Mouse (Mus musculus) WW6 (cell line): Measurements from ENCODE around the gene Lrrc36.

Experiments
- DNase-seq: peaks from one replicate; pipeline ENCODE4 v3.0.0-alpha.2; 2013; ENCODE audit warnings: low read depth, low spot score

Gene Lrrc36

DNA sequence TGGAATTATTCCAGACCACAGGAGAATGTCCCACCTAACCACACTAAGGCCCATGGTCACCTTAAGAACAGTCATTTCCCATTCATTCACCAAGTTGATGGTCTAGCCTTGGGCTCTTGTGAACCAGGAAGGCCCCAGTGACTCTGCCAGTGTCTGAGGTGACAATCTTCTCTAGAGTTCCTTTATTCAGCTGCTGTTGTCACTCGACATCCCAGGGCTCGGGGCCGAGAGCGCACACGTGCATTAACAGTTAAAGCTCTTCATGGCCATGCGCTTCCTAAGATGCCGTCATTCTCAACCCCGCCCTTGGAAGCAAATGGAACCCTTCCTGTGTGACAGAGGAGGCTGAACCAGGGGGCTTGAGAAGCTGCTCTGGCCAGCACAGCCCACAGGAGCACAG, 68.8 kb downstream of the Lrrc36 start:
- no peak for DNase-seq

DNA sequence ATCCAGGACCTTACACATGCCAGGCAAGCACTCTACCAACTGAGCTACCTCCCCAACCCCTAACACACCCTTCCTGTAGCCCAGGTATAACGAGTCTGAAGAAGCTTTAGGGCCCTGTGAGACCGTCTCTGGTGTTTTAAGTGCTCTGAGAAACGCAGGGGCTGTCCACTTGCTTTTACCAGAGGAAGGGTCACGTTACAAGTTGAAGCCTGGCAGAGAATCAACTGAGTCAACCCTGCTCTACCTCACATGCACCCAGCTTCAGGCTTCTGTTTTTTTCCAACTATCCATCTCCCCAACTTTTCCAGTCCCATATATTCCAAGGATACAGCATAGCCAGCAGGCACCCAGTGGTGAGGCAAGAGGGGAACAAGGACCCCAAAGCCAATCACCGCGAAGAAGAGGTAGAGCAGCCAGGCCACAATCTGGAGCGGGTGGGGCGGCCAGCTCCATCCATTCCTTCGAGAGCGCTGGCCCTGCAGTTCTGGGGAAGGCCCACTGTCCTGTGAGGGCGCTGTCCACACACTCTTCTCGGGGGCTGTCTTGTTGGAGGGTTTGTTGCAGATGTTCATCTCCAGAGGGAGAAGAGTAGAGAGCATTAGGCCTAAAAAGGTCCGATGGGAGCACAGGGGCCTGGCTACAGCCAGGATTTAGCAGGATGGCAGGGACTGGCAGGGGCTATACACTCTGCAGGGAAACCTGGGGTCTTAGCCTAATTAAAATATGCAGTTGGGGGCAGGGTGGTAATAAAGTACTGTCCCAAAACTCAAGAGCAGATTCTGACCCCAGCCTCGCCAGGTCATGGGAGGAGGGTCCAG, 70.0 kb downstream of the Lrrc36 start:
- no peak for DNase-seq

DNA sequence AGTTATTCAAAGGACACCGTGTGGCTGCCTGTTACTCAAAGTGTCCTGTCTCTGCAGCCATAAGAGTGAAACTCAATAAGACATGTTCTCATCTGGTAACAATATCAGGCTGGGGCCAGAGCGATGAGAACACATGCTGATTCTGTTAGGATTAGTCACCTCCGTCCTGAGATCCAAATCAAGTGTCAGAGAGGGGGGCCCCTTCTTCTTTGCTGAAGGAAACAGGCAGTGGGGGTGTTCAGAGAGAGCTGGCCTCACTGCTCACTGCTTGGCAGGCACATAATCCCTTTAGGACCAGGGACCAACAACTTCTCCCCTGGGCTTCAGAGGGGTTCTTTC, 70.6 kb downstream of the Lrrc36 start:
- DNase-seq = no peak

DNA sequence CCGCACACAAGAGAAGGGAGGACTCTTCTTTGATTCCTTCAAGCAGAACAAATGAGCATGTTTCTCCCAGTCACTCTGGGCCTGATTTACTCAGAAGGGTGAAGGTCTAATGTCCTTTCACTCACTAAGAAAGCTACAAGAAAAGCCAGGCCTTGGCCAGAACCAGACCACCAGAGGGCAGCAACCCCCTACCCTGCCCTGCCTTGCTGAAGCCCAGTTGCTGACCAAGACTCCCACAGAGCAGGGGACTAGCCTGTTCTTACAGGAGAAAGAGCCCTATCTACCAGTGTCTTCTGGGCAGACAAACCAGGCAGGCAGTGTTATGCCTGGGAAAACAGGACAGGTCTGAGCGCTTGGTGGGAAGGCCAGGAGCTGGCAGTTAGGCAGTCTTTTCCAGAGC, 71.0 kb downstream of the Lrrc36 start:
- no peak for DNase-seq

DNA sequence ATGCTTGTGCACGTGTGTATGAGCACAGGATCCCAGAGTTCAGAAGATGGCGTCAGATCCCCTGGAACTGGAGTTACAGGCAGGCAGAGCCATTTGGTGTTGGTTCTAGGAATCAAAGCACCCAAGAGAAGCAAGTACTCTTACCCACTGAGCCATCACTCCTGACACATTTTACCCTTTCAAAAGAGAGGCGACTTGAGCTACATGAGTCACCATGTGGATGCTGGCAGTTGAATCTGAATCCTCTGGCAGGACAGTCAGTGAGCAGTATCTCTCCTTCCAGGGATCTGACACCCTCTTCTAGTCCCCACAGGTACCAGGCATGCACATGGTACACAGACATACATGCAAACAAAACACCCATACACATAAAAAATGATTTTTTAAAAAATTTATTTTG, 74.7 kb downstream of the Lrrc36 start:
- DNase-seq = no peak

DNA sequence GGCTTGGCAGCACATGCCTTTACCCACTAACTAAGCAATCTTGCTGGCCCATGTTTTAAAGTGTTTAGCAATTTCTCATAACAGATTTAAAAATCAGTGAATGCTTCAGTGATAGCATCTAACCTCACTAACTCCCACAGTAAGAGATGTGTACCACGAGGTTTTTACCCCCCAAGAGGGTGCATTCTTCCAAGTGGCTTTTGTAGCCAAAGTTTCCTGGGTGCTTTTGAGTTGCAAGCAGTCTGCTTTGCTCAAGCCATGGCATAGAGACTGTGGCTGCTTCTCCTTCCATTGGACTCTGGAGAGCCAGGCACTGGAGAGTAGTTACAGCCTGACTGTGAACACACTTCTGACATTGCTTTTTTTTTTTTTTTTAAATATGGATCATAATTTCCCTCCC, 75.9 kb downstream of the Lrrc36 start:
- DNase-seq = no peak

DNA sequence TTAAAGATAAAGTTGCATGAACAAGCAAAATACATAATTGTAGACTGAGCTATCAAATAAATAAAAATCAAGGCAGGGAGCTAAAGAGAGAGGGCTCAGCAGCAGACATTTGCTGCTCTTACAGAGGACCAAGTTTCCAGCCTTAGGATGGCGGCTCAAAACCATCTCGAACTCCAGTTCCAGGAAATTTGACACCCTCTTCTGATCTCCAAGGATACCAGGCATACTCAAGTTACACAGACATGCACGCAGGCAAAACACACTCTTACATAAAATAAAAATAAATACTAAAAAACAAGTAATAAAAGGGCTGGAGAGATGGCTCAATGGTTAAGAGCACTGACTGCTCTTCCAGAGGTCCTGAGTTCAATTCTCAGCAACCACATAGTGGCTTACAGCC, 80.1 kb downstream of the Lrrc36 start:
- no peak for DNase-seq

DNA sequence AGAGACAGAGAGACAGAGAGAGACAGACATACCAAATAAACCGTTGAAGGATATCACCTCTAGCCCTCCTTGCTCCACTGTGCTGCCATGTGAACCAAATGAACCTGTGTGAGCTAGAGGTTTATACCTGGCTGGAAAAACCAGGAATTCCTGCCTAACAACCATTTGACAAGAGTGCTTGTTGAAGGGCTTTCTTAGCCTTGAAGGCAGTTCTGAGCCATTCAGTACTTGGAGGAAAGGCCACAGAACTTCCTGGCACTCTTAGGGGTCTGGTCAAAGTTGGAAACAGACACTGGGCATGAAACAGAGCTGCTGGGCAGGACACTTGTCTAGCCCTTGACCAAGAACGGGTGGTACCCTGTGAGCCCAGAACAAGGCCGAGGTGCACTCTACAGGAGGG, 81.2 kb downstream of the Lrrc36 start:
- no peak for DNase-seq

DNA sequence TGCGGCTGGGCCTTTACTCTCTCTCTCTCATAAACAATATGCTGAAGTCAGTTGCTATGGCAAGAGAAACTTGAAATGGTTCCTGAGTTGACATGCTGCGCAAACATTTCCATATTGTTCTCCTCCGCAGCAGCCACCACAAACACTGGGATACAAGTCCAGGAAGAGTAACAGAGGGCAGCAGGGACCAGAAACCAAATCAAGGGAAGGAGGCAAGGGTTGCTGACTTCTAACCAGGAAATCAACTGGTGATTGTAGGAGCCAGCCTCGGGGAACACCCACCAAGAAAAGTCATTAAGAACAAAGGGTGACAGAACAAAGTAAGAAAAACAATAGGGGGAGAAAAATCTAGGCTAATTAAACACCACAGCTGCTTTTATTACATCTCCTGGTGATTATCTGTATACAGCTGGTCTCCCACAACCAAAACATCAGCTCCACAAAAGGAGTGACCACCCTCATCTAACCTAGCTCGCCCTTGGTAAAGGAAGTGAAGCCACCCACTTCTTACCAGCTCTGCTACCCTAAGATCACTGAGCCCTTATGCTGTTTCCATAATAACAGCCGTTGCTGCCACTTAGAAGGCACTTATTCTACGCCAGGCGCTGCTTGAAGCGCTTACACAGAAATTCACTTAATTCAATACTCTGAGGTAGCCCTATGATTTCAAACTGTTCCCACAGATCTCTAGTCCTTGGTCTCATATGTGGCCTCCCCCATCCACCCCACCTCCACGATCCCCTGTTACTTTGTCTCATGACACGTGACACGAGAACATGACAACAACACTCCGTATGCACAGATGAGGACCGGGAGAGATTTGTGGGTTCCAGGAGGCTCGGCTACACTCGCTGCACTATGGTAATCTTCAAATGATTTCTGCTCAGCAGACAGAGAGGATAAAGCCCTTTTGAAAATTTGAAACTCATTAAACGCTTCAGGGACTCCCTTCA, 82.3 kb downstream of the Lrrc36 start:
- no peak for DNase-seq

DNA sequence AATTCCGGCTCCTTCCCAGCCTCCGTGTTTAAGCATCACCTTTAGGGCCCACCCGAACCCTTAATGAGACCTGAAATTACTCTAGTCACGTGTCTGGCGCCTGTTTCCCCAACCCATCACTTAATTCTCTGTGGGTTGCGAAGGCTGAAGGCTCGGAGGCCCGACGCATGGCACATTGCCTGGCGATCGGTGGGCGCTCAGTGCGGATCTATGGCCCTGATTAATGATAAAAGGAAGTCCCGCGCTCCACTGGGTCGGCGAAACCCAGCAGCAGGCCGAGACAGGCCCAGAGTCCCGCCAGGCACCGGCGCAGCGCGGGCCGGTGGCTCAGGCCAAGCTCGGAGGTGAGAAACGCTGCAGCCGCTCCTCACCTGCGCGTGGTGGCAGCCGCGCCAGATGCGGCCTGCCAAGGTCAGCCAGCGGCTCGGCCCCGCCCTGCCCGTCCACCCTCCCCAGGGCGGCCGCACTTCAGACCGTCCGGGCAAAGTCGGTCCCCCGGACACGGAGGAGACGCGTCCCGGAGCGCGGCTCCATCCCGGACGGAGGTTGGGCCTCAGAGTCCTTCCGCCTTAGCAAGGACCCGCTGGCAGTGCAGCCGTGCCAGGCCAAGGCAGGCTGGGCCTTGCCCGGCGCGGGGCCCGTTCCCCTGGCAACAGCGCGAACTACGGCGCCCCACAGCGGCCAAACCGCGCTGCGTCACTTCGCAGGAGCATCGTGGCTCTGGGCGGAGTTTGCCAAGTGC, 83.2 kb downstream of the Lrrc36 start, which contains the start of gene Zdhhc1:
Gene Zdhhc1, minus strand, starts transcription at position 464 of the 742 bp plus-strand sequence.
- no peak for DNase-seq

DNA sequence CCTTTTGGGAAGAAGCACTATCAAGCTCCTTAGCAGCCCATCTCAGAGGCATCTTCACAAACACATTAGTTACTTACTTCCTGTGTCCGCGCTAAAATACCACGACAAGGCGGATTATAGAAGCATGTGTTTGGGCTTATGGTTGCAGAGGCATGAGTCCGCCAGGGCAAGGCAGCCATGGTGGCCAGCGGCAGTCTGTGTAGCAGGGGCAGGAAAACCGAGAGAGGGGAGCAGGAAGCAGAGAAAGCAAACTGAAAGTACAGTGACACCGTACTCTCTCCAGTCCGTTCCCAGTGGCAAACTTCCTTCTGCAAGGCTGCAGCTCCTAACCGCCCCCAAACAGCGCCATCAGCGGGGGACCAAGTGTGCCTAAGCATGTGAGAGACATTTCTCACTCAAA, 86.4 kb downstream of the Lrrc36 start:
- DNase-seq = no peak

DNA sequence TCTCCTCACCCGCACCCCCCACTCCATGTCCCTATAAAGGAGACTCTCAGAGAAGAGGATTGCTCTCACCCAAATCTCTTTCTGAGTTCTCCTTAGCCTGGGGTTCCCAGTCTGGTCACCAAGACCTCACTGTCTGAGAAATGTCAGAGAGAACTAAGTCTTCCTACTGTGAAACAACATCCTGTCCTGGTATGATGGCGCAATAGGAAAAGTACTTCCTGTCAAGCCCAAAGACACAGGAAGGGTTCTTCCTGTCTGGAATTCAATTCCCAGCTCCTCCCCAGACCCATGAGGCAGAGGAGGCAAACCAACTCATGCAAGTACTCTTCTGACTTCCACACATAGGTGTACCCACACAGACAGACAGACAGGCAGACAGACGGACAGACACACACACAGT, 91.2 kb downstream of the Lrrc36 start:
- no peak for DNase-seq

DNA sequence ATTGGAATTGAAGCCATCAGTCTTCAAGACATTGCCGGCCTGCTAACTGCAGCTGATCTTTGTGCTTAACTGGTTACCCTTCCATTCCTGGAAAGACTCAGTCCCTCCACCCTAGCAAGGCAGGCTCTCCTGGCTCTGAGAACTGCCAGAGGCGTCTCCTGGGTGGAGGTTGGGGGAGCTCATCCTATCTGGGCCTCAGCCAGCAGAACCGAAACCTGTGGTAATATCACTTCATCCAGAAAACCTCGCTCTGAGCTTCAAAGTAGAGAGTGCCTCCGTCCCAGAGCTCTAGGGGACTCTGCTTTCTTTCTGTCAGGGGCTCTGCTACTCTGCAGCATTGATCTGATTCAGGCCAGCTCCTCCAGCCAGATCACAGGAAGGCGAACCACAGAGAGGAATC, 93.6 kb downstream of the Lrrc36 start:
- no peak for DNase-seq

DNA sequence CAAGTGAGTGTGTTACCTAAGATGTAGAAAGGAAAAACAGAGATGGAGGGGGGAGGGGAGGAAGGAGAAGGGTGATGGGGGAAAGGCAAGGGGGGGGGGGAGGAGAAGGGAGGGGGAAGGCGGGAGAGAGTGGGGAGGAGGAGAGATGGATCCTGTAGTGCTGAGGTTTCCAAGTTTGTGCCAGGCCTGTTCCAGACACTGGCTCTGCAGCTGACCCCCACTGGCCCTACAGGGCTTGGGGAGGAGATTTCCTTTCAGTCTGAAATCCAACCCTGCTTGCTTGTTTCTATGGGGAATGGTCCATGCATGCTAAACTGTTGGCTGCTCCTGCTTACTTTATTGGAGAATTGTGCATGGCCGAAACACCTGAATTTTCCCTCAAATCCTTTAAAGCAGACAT, 95.4 kb downstream of the Lrrc36 start:
- no peak for DNase-seq

DNA sequence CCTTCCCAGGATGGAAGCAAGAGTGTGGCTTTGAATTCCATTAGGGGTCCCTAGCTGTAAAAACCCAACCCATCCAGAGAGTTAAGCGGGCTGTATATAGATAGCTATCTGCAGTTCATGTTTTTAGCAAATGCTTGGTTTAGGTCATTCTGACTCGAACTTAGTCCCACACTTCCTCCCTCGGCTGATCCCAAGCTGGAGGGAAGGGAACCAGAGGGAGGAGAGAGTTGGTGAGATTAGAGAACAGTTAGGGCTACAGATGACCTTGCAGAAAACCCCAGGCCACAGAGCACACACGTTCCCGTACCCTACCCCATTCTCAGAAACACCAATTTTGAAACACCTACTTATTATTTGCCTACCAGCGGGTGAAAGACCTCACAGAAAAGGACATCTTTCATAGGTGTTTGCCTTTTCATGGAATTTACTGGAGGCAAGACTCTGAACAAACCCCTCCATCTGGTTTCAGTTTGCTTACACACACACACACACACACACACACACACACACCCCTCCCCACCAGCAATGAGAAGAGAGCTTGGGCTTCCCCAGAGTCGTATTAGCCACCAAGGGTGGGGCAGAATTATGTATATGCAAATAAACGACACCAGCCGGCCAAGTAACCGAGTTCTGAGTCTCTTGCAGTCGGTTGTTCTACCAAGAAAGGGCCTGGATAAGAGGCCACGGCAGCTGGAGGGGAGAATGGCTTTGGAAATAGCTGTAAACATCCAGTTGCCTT, 96.8 kb downstream of the Lrrc36 start:
- DNase-seq = no peak
